Mouse (Mus musculus) midbrain, postnatal 0 days (tissue): Measurements from ENCODE around the gene Chrna5. TPM values are rescaled to one million over a fixed set of nuclear protein-coding genes. Genes with fewer than 3 reads are reported as not detected.

Experiments used
- ATAC-seq: fragments of 200-750 bp; cut with Nextera tagmentation; 2 replicates; pipeline ENCODE4 v1.8.0; 2017; ENCODE audit warnings: moderate number of reproducible peaks, mild to moderate bottlenecking, moderate TSS enrichment, moderate library complexity; ENCODE audit not compliant: low FRiP score
- DNase-seq: peaks from one replicate; pipeline ENCODE4 v3.0.0-alpha.2; 2015; ENCODE audit warnings: low spot score
- H3K27ac ChIP-seq: fragments of 300-500 bp; sonication (generic); 2 replicates; pipeline ENCODE4 v1.5.1; 2014; ENCODE audit warnings: low read depth, mild to moderate bottlenecking, low read length, mixed read lengths
- H3K27me3 ChIP-seq: fragments of 300-500 bp; sonication (generic); 2 replicates; pipeline ENCODE4 v1.6.1; 2014; ENCODE audit warnings: low read length, control low read depth, mixed read lengths; ENCODE audit not compliant: insufficient read depth
- H3K36me3 ChIP-seq: fragments of 300-500 bp; sonication (generic); 2 replicates; pipeline ENCODE4 v1.6.1; 2014; ENCODE audit warnings: low read length, control low read depth, mixed read lengths; ENCODE audit not compliant: insufficient read depth
- H3K4me1 ChIP-seq: fragments of 300-500 bp; sonication (generic); 2 replicates; pipeline ENCODE4 v1.6.1; 2014; ENCODE audit warnings: mild to moderate bottlenecking, control low read depth, antibody characterized with exemption, low read length, mixed read lengths; ENCODE audit not compliant: insufficient read depth
- H3K4me2 ChIP-seq: fragments of 300-500 bp; sonication (generic); 2 replicates; pipeline ENCODE4 v1.6.1; 2014; ENCODE audit warnings: low read depth, mild to moderate bottlenecking, low read length, mixed read lengths; ENCODE audit not compliant: poor library complexity, severe bottlenecking
- H3K4me3 ChIP-seq: fragments of 300-500 bp; sonication (generic); 2 replicates; pipeline ENCODE4 v1.5.1; 2014; ENCODE audit warnings: low read depth, mild to moderate bottlenecking, low read length, moderate library complexity
- H3K9ac ChIP-seq: fragments of 300-500 bp; sonication (generic); replicated peaks from 2 replicates; pipeline ENCODE4 v1.6.1; 2014; ENCODE audit warnings: mild to moderate bottlenecking, low read length, moderate library complexity, mixed read lengths; ENCODE audit not compliant: poor library complexity, severe bottlenecking
- H3K9me3 ChIP-seq: fragments of 300-500 bp; sonication (generic); 2 replicates; pipeline ENCODE4 v1.6.1; 2016; ENCODE audit warnings: low read length, control low read depth
- CTCF ChIP-seq: IDR thresholded peaks from 2 replicates; pipeline ENCODE4 v1.5.1; 2016; ENCODE audit warnings: antibody characterized with exemption, mild to moderate bottlenecking
- WGBS: fragments of 180-500 bp; shearing (Covaris S2); extraction: QIAGEN DNeasy Blood & Tissue Kit; methylation state at CpG from one replicate; pipeline ENCODE4 v1.1.7; 2014; 5-methylcytosine and 5-hydroxymethylcytosine counted together
- polyA plus RNA-seq: library from polyadenylated mRNA; unstranded; fragments of >200 nt; fragmentation: Nextera tagmentation; extraction: Ambion mirVana; gene quantifications from 2 replicates; pipeline ENCODE4 v1.2.1, GENCODE M21; 2015
- total RNA-seq: library from RNA; depleted of rRNA; stranded (reverse); fragments of >200 nt; gene quantifications from 2 replicates; pipeline ENCODE4 v1.2.3, GENCODE M21; 2014; rRNA removed

Gene Chrna5
- total RNA-seq (3.1 and 3.8 TPM in 2 replicates), polyA plus RNA-seq (1.8 and 2.1 TPM in 2 replicates)

GRCm38 (mm10) chr9:54980674-54981073 is at the start of gene Chrna5:
Gene Chrna5 (plus strand): TSS chr9:54980880.
- no peak for TF ChIP-seq CTCF
- ATAC-seq (no peak), DNase-seq (peak; percentile 41)
- no peaks in the 10 kb centered on the region for H3K9me3 ChIP-seq
- peak within 1 kb of the TSS; percentile 91 for H3K4me2 ChIP-seq
- peak within 1 kb of the TSS; percentile 59 for H3K4me3 ChIP-seq
- H3K27me3 ChIP-seq: peaks cover 9% of the 10 kb centered on the region
- no peak within 1 kb of the TSS for H3K27ac ChIP-seq
- H3K36me3 ChIP-seq: no peaks in the 10 kb centered on the region
- peak within 1 kb of the TSS; percentile 57 for H3K9ac ChIP-seq
- WGBS: 23% methylated on average over 8 of the region's 8 CpGs
- H3K4me1 ChIP-seq: peaks cover 6% of the 10 kb centered on the region; the same call in 1 of the 2 replicates

GRCm38 (mm10) chr9:54931765-54932164 is 48.9 kb upstream of the Chrna5 start:
- H3K27me3 ChIP-seq: no peaks in the 10 kb centered on the region
- no peak for ATAC-seq
- 0% methylated on average over 1 of the region's 1 CpGs for WGBS
- no peak for DNase-seq
- no peak overlapping the region for H3K27ac ChIP-seq
- H3K4me1 ChIP-seq: no peaks in the 10 kb centered on the region
- no peak overlapping the region for H3K4me2 ChIP-seq
- H3K4me3 ChIP-seq: no peak overlapping the region
- H3K9me3 ChIP-seq: no peaks in the 10 kb centered on the region
- H3K9ac ChIP-seq: no peak overlapping the region
- no peaks in the 10 kb centered on the region for H3K36me3 ChIP-seq
- TF ChIP-seq CTCF: no peak

- 73% methylated on average over 2 of the region's 2 CpGs for whole genome bisulfite sequencing
- no peaks in the 10 kb centered on the region for H3K36me3 ChIP-seq
- no peak for TF ChIP-seq CTCF
These were observed 48.3 kb upstream of the Chrna5 start for GRCm38 (mm10) chr9:54932379-54932778.

GRCm38 (mm10) chr9:54942071-54942470 is 38.6 kb upstream of the Chrna5 start:
- Histone ChIP-seq H3K4me2 (no peak overlapping the region), H3K9ac (no peak overlapping the region), H3K9me3 (no peaks in the 10 kb centered on the region), H3K27me3 (no peaks in the 10 kb centered on the region), H3K36me3 (peaks cover 3% of the 10 kb centered on the region; the same call in 1 of the 2 replicates), H3K4me3 (no peak overlapping the region), H3K27ac (no peak overlapping the region), H3K4me1 (no peaks in the 10 kb centered on the region)
- WGBS: 93% methylated on average over 4 of the region's 4 CpGs
- no peak for DNase-seq
- TF ChIP-seq CTCF: no peak
- no peak for ATAC-seq

More at GRCm38 (mm10) chr9:54932379-54932778, 48.3 kb upstream of the Chrna5 start:
- DNase-seq: no peak
- no peaks in the 10 kb centered on the region for H3K4me1 ChIP-seq
- H3K9me3 ChIP-seq: no peaks in the 10 kb centered on the region
- H3K4me2 ChIP-seq: no peak overlapping the region
- ATAC-seq: no peak
- no peak overlapping the region for H3K27ac ChIP-seq
- no peaks in the 10 kb centered on the region for H3K27me3 ChIP-seq
- H3K4me3 ChIP-seq: no peak overlapping the region
- no peak overlapping the region for H3K9ac ChIP-seq

- Histone ChIP-seq H3K4me1 (no peaks in the 10 kb centered on the region), H3K27ac (no peak overlapping the region), H3K4me2 (no peak overlapping the region), H3K9me3 (no peaks in the 10 kb centered on the region), H3K9ac (no peak overlapping the region), H3K27me3 (no peaks in the 10 kb centered on the region), H3K36me3 (peaks cover 3% of the 10 kb centered on the region; the same call in 1 of the 2 replicates), H3K4me3 (no peak overlapping the region)
- DNase-seq (no peak), ATAC-seq (no peak)
- WGBS: 71% methylated on average over 2 of the region's 2 CpGs
- 0 out of 2 replicates have a peak, but pooled peaks have one; percentile 12 for TF ChIP-seq CTCF
These were observed 36.2 kb upstream of the Chrna5 start for GRCm38 (mm10) chr9:54944467-54944866.

GRCm38 (mm10) chr9:54946256-54946655 is 34.4 kb upstream of the Chrna5 start:
- no peaks in the 10 kb centered on the region for H3K9me3 ChIP-seq
- TF ChIP-seq CTCF: no peak
- WGBS: 75% methylated on average over 16 of the region's 16 CpGs
- no peak overlapping the region for H3K9ac ChIP-seq
- ATAC-seq: no peak
- no peak overlapping the region for H3K27ac ChIP-seq
- H3K4me3 ChIP-seq: no peak overlapping the region
- H3K27me3 ChIP-seq: no peaks in the 10 kb centered on the region
- peaks cover 3% of the 10 kb centered on the region; the same call in 1 of the 2 replicates for H3K36me3 ChIP-seq
- H3K4me1 ChIP-seq: no peaks in the 10 kb centered on the region
- no peak overlapping the region for H3K4me2 ChIP-seq
- no peak for DNase-seq
